Mouse (Mus musculus): Measurements from ENCODE around the gene Gab3. TPM values are rescaled to one million over a fixed set of nuclear protein-coding genes. Genes with fewer than 3 reads are reported as not detected.
"Not testable (repeated sequence)": the region's sequence is repeated elsewhere in the genome, so short reads cannot be mapped to it uniquely, and the experiment has no call there.

Gene Gab3
- polyA plus RNA-seq, 1 experiment from 2014 or later, result 5.9 TPM

DNA sequence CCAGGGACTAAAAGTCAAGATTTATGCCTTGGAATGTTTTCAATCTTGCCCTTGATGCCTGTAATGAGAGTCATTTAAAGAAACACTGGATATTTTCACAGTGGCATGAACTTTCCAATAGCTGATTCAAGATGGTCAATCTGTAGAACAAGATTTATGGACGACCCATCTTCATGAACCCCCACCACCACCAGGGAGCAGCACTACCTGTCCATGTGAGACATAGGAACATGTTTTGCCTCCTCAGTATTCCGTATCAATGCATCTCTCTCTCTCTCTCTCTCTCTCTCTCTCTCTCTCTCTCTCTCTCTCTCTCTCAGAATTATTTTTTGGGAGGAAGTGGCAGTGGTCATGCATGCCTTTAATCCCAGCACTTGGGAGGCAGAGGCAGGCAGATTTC, 2.9 kb downstream of the Gab3 start:
- H3K4me3 ChIP-seq (ENCODE audit: low read depth, low read length), result no peak overlapping the region
- ATAC-seq (ENCODE audit: insufficient read depth) (no peak), DNase-seq (no peak)
- H3K4me1 ChIP-seq (ENCODE audit: insufficient read depth), result no peaks in the 10 kb centered on the region
- no peaks in the 10 kb centered on the region for H3K9me3 ChIP-seq (ENCODE audit: low read depth, low read length)
- no peak overlapping the region for H3K9ac ChIP-seq
- no peaks in the 10 kb centered on the region for H3K27me3 ChIP-seq (ENCODE audit: insufficient read depth, low read length)
- H3K4me2 ChIP-seq, result no peak overlapping the region
- H3K36me3 ChIP-seq (ENCODE audit: insufficient read depth), result no peaks in the 10 kb centered on the region
- TF ChIP-seq CTCF (IDR thresholded peaks at IDR 0.05; ENCODE audit: low read depth), result peak; percentile 21; the same call in 1 of the 2 replicates
- H3K27ac ChIP-seq (ENCODE audit: low read depth), result no peak overlapping the region
- WGBS, result 56% methylated on average over 2 of the region's 2 CpGs

DNA sequence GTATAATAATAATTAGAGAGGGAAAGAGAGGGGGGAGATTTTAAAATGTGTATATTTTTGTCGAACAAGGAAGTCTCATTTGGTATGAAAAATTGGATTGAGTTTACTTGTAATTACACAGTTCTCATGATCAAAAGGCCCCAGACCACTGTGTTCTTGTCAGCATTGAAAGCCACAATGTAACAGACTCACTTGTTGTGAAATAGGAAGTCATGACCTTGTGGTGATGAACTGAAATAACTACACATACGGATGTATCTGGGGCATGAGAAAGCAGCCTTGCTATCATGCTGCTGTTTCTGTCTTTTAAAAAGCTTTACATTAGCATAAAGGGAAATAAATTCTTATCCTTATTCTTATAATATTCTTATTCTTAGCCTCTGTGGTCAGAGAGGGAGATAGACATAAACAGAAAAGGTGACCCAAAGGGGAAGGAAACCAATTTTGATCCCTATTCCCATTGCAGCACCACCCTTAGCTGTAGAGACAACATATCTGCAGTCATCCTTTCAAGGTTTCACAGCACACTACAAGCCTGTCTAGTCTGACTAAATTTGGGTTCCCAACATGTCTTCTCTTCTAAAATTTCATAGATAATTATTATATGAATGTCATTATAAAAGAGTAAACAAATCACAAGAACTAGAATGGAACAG, 29.0 kb downstream of the Gab3 start:
- Histone ChIP-seq H3K4me2 (no peak overlapping the region), H3K4me1 (ENCODE audit: insufficient read depth) (no peaks in the 10 kb centered on the region), H3K4me3 (ENCODE audit: low read depth, low read length) (no peak overlapping the region), H3K9me3 (ENCODE audit: low read depth, low read length) (no peaks in the 10 kb centered on the region), H3K27ac (ENCODE audit: low read depth) (no peak overlapping the region), H3K36me3 (ENCODE audit: insufficient read depth) (no peaks in the 10 kb centered on the region), H3K9ac (no peak overlapping the region), H3K27me3 (ENCODE audit: insufficient read depth, low read length) (no peaks in the 10 kb centered on the region)
- TF ChIP-seq CTCF (IDR thresholded peaks at IDR 0.05; ENCODE audit: low read depth), result no peak
- 70% methylated on average over 2 of the region's 2 CpGs for WGBS
- ATAC-seq (ENCODE audit: insufficient read depth) (no peak), DNase-seq (no peak)

DNA sequence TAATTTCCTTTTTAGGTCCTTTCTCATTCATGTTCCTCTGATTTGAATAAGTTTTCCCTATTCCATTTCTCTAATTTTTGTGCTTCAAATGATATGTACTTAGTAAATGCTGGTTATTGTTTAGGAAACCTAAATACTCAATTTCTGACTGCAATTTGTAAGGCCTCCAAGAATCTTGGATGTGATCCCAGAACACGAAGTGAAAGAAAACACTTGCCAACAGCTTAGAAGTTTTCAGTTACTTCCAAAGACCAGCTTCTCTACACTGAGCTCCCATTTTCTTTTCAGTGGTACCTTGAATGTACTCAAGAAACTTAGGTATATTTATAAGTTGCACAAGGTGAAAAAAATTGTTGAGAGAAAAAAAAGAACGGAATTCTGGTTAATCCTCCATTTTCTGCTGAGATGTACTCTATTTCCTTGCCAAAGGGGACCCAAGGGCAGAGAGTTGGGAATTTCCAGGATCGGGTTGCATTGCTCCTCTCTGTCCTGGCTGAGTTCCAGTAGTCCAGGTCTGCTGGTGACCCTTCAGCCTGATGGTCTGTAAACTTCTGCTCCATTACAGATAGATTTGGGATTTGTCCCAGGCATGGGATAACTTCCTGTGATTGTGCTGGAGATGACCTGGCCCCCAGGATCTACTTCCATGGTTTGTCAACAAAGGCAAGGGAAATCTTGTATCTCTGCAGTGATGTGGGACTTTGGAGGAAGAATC, 38.2 kb downstream of the Gab3 start:
- H3K27ac ChIP-seq (ENCODE audit: low read depth), result peak overlapping the region; percentile 75
- H3K36me3 ChIP-seq (ENCODE audit: insufficient read depth), result no peaks in the 10 kb centered on the region
- no peak overlapping the region for H3K9ac ChIP-seq
- H3K27me3 ChIP-seq (ENCODE audit: insufficient read depth, low read length), result no peaks in the 10 kb centered on the region
- H3K9me3 ChIP-seq (ENCODE audit: low read depth, low read length), result no peaks in the 10 kb centered on the region
- ATAC-seq (ENCODE audit: insufficient read depth), result peak; percentile 62; the same call in 1 of the 2 replicates
- no peak overlapping the region for H3K4me3 ChIP-seq (ENCODE audit: low read depth, low read length)
- WGBS, result 26% methylated on average over 3 of the region's 3 CpGs
- TF ChIP-seq CTCF (IDR thresholded peaks at IDR 0.05; ENCODE audit: low read depth), result no peak
- H3K4me1 ChIP-seq (ENCODE audit: insufficient read depth), result no peaks in the 10 kb centered on the region
- DNase-seq, result peak; percentile 81
- peak overlapping the region; percentile 38 for H3K4me2 ChIP-seq

DNA sequence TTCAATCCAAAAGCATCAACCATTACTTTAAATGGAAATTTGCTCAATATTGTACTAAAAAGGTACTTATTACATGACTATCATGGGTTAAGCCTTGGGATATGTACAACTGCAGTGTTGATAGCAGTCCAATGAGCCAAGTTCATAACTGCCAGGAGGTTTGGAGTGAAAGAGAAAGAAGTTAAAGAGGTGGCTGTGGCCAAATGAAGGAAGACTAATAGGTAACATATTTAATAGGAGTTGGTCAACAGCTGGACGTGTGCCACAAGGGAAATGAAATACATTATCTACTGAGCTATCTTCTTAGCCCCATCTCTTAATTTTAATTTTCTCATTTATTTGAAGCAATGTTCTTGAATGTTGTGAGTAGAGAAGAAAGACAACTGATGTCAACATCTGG, 39.3 kb downstream of the Gab3 start:
- Histone ChIP-seq H3K27me3 (ENCODE audit: insufficient read depth, low read length) (no peaks in the 10 kb centered on the region), H3K9me3 (ENCODE audit: low read depth, low read length) (no peaks in the 10 kb centered on the region), H3K27ac (ENCODE audit: low read depth) (0 out of 2 replicates have a peak overlapping the region, but pooled peaks have one; percentile 12), H3K36me3 (ENCODE audit: insufficient read depth) (no peaks in the 10 kb centered on the region), H3K4me3 (ENCODE audit: low read depth, low read length) (no peak overlapping the region), H3K4me2 (no peak overlapping the region), H3K4me1 (ENCODE audit: insufficient read depth) (no peaks in the 10 kb centered on the region), H3K9ac (no peak overlapping the region)
- ATAC-seq (ENCODE audit: insufficient read depth) (no peak), DNase-seq (no peak)
- TF ChIP-seq CTCF (IDR thresholded peaks at IDR 0.05; ENCODE audit: low read depth), result no peak
- 69% methylated on average over 1 of the region's 1 CpGs for WGBS

DNA sequence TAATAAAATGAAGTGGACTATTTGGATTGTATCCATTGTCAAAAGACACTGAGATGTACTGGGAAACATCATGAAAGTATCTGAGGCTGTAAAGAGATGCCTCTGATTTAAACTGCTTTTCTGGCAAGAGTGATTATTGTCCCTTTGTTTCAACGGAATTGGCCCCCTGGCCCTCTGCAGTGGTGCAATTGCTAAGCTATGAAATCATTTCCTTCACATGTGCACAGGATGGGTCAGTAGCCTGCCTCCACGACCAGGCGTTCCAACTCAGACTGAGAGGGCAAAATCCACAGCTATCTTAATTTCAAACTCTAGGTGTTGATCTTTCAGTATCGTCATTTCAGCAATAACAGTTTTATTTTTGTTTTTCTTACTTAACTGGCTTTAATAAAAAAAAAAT, 40.7 kb downstream of the Gab3 start:
- 44% methylated on average over 4 of the region's 4 CpGs for WGBS
- no peaks in the 10 kb centered on the region for H3K9me3 ChIP-seq (ENCODE audit: low read depth, low read length)
- peak; percentile 32 for DNase-seq

DNA sequence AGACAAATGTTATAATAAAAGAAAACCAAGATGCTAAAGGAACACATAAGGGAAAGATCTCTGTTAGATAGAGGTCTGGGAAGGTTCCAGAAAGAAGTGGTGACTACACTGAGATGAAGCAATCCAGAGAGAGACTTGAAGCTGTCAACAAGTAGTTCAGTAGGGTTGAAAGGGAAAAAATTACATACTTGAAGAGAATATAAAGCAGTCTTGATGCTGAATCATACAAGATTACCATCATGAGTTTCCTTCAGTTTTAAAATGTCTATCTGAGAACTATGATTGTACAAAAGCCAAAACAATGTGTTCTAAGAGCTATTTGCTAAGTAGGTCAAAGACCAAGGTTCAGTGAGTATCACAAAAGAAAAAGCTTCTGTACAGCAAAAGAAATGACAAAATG, 48.6 kb downstream of the Gab3 start:
- Histone ChIP-seq H3K9ac (no peak overlapping the region), H3K9me3 (ENCODE audit: low read depth, low read length) (no peaks in the 10 kb centered on the region)

More for the DNA sequence above, 40.7 kb downstream of the Gab3 start:
- no peaks in the 10 kb centered on the region for H3K36me3 ChIP-seq (ENCODE audit: insufficient read depth)
- no peak overlapping the region for H3K27ac ChIP-seq (ENCODE audit: low read depth)
- H3K9ac ChIP-seq, result no peak overlapping the region
- H3K4me1 ChIP-seq (ENCODE audit: insufficient read depth), result no peaks in the 10 kb centered on the region
- no peak for TF ChIP-seq CTCF (IDR thresholded peaks at IDR 0.05; ENCODE audit: low read depth)
- H3K4me3 ChIP-seq (ENCODE audit: low read depth, low read length), result no peak overlapping the region
- no peak overlapping the region for H3K4me2 ChIP-seq
- no peak; the same call in 1 of the 2 replicates for ATAC-seq (ENCODE audit: insufficient read depth)
- no peaks in the 10 kb centered on the region for H3K27me3 ChIP-seq (ENCODE audit: insufficient read depth, low read length)

DNA sequence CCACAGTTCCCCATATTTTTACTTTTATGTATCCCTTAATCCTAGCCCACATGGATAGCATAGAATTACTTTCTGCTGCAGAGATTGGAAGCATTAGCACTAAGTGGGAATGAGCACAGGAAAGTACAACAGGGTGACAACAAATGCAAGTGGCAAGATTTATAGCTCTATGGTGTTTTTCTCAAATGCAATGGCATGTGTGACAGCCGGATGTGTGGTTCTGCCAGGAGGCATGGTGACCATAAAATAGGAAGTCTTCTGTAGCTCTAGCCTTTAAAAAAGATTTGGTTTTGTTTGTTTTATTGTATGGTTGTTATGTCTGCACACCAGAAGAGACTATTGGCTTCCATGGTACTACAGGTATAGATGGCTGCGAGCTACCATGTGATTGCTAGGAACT, 50.1 kb downstream of the Gab3 start:
- Histone ChIP-seq H3K9me3 (ENCODE audit: low read depth, low read length) (no peaks in the 10 kb centered on the region), H3K4me1 (ENCODE audit: insufficient read depth) (no peaks in the 10 kb centered on the region), H3K27ac (ENCODE audit: low read depth) (no peak overlapping the region), H3K4me2 (no peak overlapping the region), H3K36me3 (ENCODE audit: insufficient read depth) (no peaks in the 10 kb centered on the region), H3K9ac (no peak overlapping the region), H3K4me3 (ENCODE audit: low read depth, low read length) (no peak overlapping the region), H3K27me3 (ENCODE audit: insufficient read depth, low read length) (no peaks in the 10 kb centered on the region)
- no peak for TF ChIP-seq CTCF (IDR thresholded peaks at IDR 0.05; ENCODE audit: low read depth)
- DNase-seq (no peak), ATAC-seq (ENCODE audit: insufficient read depth) (no peak)
- WGBS, result 90% methylated on average over 2 of the region's 2 CpGs

More for the DNA sequence above, 48.6 kb downstream of the Gab3 start:
- Histone ChIP-seq H3K4me1 (ENCODE audit: insufficient read depth) (no peaks in the 10 kb centered on the region), H3K4me3 (ENCODE audit: low read depth, low read length) (no peak overlapping the region), H3K4me2 (no peak overlapping the region), H3K27me3 (ENCODE audit: insufficient read depth, low read length) (no peaks in the 10 kb centered on the region), H3K27ac (ENCODE audit: low read depth) (no peak overlapping the region), H3K36me3 (ENCODE audit: insufficient read depth) (no peaks in the 10 kb centered on the region)
- ATAC-seq (ENCODE audit: insufficient read depth) (no peak), DNase-seq (no peak)
- TF ChIP-seq CTCF (IDR thresholded peaks at IDR 0.05; ENCODE audit: low read depth), result no peak

DNA sequence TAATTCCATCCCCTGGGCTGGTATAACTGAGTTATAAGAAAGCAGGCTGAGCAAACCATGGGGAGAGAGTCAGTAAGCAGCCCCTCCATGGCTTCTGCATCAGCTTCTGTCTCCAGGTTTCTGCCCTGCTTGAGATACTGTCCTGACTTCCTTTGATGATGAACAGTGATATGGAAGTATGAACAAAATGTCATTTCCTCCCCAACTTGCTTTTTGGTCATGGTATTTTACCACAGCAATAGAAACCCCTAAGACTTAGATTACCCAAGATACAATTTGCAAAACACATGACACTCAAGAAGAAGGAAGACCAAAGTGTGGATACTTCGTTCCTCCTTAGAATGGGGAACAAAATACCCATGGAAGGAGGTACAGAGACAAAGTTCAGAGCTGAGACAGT, 51.2 kb downstream of the Gab3 start:
- not testable (repeated sequence) for H3K9ac ChIP-seq; H3K4me3 ChIP-seq (ENCODE audit: low read depth, low read length); H3K4me2 ChIP-seq; H3K9me3 ChIP-seq (ENCODE audit: low read depth, low read length); H3K27me3 ChIP-seq (ENCODE audit: insufficient read depth, low read length); H3K4me1 ChIP-seq (ENCODE audit: insufficient read depth); H3K36me3 ChIP-seq (ENCODE audit: insufficient read depth); ATAC-seq (ENCODE audit: insufficient read depth); DNase-seq; H3K27ac ChIP-seq (ENCODE audit: low read depth)
- WGBS, result 56% methylated on average over 1 of the region's 1 CpGs
